Mouse (Mus musculus) spleen, adult 2 months (tissue): ENCODE results near the gene Rrp8. TPM values are rescaled to one million over a fixed set of nuclear protein-coding genes. Genes with fewer than 3 reads are reported as not detected.

Experiments
- DNase-seq, 2 experiments: peaks; one replicate each; pipeline versions ENCODE4 v3.0.0 to v3.0.0-alpha.2; 2012 to 2021; ENCODE audit warnings: low spot score in 2 of 2, low read depth in 1 of 2
- H3K27ac ChIP-seq: fragments of 200-500 bp; 2 replicates; pipeline ENCODE4 v1.5.1; 2012; ENCODE audit warnings: low read length, inconsistent platforms; ENCODE audit not compliant: insufficient read depth
- H3K27me3 ChIP-seq: fragments of 200-500 bp; 2 replicates; pipeline ENCODE4 v1.6.1; 2012; ENCODE audit warnings: mild to moderate bottlenecking, moderate library complexity, low read length, inconsistent platforms; ENCODE audit not compliant: control insufficient read depth, insufficient read depth
- H3K36me3 ChIP-seq: fragments of 200-500 bp; 2 replicates; pipeline ENCODE4 v1.6.1; 2012; ENCODE audit warnings: mild to moderate bottlenecking, low read length, inconsistent platforms; ENCODE audit not compliant: control insufficient read depth, insufficient read depth
- H3K4me1 ChIP-seq: fragments of 200-500 bp; 2 replicates; pipeline ENCODE4 v1.6.1; 2011; ENCODE audit warnings: inconsistent platforms; ENCODE audit not compliant: control insufficient read depth, insufficient read depth, insufficient read length
- H3K4me3 ChIP-seq: fragments of 200-500 bp; 2 replicates; pipeline ENCODE4 v1.5.1; 2011; ENCODE audit warnings: mild to moderate bottlenecking, inconsistent platforms; ENCODE audit not compliant: insufficient read depth, insufficient read length; ENCODE audit errors: extremely low read depth
- CTCF ChIP-seq: fragments of 200-500 bp; IDR thresholded peaks from 2 replicates; pipeline ENCODE4 v1.5.1; 2011; ENCODE audit warnings: mild to moderate bottlenecking, inconsistent platforms; ENCODE audit not compliant: insufficient read depth, insufficient read length, insufficient replicate concordance; ENCODE audit errors: extremely low read depth
- POLR2A ChIP-seq: fragments of 200-500 bp; IDR thresholded peaks from 2 replicates; pipeline ENCODE4 v1.6.1; 2011; ENCODE audit warnings: low read depth, low read length, inconsistent platforms
- whole genome bisulfite sequencing: fragments of 180-500 bp; shearing (Covaris S2); methylation state at CpG from one replicate; pipeline ENCODE4 v1.1.7; 2018; 5-methylcytosine and 5-hydroxymethylcytosine counted together
- polyA plus RNA-seq: library from polyadenylated mRNA; depleted of rRNA; stranded (reverse); fragments of >200 nt; gene quantifications from 2 replicates; pipeline ENCODE4 v1.2.3, GENCODE M21; 2012; rRNA removed

The Rrp8 gene
- polyA plus RNA-seq, 1 experiment: 6.1 TPM

GRCm38 (mm10) chr7:105708733-105709132, 28.5 kb downstream of the Rrp8 start:
- 86% methylated on average over 5 of the region's 5 CpGs for WGBS
- DNase-seq: no peak
- Histone ChIP-seq H3K27ac (no peak overlapping the region), H3K36me3 (no peaks in the 10 kb centered on the region), H3K27me3 (no peaks in the 10 kb centered on the region), H3K4me1 (no peaks in the 10 kb centered on the region), H3K4me3 (no peak overlapping the region)
- no peak for TF ChIP-seq CTCF
- no peak for TF ChIP-seq POLR2A

DNA sequence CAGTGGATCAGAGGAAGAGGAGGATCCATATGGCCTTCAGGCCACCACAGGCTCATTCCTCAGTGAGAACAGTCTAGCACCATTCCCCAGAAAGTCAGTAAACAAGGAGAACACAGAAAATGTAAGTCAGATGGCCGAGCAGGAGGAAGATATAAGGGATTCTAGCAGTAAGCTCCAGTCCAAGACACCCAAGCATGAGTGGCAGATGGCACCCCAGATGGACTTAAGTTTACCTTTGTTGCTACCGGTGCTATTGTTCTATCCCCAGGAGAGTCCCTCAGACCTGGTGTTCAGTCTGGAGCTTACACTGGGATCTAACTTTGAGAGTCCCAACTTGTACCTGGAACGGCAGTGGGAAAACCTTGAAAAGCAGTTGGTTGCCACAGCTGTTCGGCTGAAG, 33.4 kb downstream of the Rrp8 start:
- TF ChIP-seq POLR2A: no peak
- TF ChIP-seq CTCF: no peak
- Histone ChIP-seq H3K4me3 (no peak overlapping the region), H3K27ac (no peak overlapping the region), H3K36me3 (no peaks in the 10 kb centered on the region), H3K27me3 (no peaks in the 10 kb centered on the region), H3K4me1 (no peaks in the 10 kb centered on the region)
- WGBS: 89% methylated on average over 4 of the region's 4 CpGs
- DNase-seq: no peak

DNA sequence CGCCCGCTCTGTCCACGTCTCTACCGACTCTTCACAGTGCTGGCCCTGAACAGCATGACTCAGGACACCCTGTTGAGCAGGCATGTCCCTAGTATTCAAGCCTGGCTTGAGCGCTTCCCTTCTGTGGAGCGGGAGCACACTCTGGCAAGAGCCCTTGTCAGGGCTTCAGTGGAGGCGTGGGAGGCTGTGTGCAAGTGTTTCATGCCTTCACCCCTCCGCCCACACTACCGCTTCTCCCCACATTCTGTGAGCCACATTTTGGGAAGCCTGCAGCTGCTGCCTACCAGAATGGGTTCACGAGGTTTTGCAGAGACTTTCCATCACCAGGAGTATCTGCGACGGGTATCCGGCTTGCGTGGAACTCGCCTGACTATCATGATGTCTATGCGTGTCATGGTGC, 34.0 kb downstream of the Rrp8 start:
- Histone ChIP-seq H3K4me3 (no peak overlapping the region), H3K27me3 (no peaks in the 10 kb centered on the region), H3K36me3 (no peaks in the 10 kb centered on the region), H3K4me1 (no peaks in the 10 kb centered on the region), H3K27ac (no peak overlapping the region)
- DNase-seq: no peak
- WGBS: 87% methylated on average over 16 of the region's 16 CpGs
- TF ChIP-seq POLR2A: no peak
- no peak for TF ChIP-seq CTCF

GRCm38 (mm10) chr7:105690875-105691274, 46.3 kb downstream of the Rrp8 start:
- no peak overlapping the region for H3K4me3 ChIP-seq
- H3K36me3 ChIP-seq: no peaks in the 10 kb centered on the region
- WGBS: 11% methylated on average over 1 of the region's 1 CpGs
- H3K27ac ChIP-seq: no peak overlapping the region
- H3K4me1 ChIP-seq: no peaks in the 10 kb centered on the region
- no peak for TF ChIP-seq POLR2A
- no peak for TF ChIP-seq CTCF
- DNase-seq: no peak
- H3K27me3 ChIP-seq: no peaks in the 10 kb centered on the region

DNA sequence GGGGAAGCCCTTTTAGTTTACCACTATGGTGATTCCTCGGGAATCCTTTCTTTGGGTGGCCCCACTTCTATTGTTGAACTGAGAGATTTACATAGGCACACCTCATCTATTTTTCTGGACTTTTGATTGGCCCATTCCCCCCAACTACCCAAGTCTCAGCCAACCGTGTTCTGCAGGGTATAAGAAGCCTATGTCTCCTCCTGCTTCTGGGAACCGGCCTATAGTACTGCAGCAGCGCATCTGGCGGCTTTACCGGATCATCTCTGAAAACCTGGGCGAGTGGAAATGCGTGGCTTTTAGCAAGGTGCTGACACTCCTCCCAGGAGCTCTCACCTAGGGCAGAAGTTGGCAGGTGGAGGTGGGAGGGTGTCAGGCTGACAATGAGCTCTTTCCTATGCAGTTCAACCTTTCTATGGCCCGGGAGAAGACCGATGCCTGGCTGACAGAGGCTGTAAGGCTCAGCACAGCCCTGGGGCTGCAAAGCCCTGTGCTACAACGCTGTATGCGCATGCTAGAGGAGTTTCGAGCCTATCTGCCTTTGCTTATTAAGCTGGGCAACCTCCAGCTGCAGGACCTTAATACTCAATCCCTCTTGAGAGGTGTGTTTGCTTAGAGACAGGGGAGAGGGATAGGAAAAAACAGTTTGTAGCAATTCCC, 51.5 kb downstream of the Rrp8 start:
- no peak for DNase-seq
- H3K4me3 ChIP-seq: no peak overlapping the region
- H3K4me1 ChIP-seq: no peaks in the 10 kb centered on the region
- H3K27me3 ChIP-seq: no peaks in the 10 kb centered on the region
- H3K27ac ChIP-seq: no peak overlapping the region
- TF ChIP-seq CTCF (no peak), POLR2A (no peak)
- 58% methylated on average over 13 of the region's 13 CpGs for WGBS
- no peaks in the 10 kb centered on the region for H3K36me3 ChIP-seq

Other genes starting within 250 kb of the Rrp8 start
- 20.3 and 23.9 TPM in 2 replicates for gene Smpd1, start 183.0 kb downstream of the Rrp8 start, polyA plus RNA-seq
- 9.9 and 12.7 TPM in 2 replicates for gene Apbb1, start 155.7 kb downstream of the Rrp8 start, polyA plus RNA-seq
- 0.37 and 0.61 TPM in 2 replicates for gene Hpx, start 137.2 kb downstream of the Rrp8 start, polyA plus RNA-seq
- 25.4 and 35.1 TPM in 2 replicates for gene Trim3, start 103.8 kb downstream of the Rrp8 start, polyA plus RNA-seq
- 87.3 and 118 TPM in 2 replicates for gene Timm10b, start 97.3 kb downstream of the Rrp8 start, polyA plus RNA-seq
- gene Arfip2, start 97.0 kb downstream of the Rrp8 start, polyA plus RNA-seq: 38.1 and 38.3 TPM in 2 replicates
- 155 and 230 TPM in 2 replicates for gene Gm45799, start 96.8 kb downstream of the Rrp8 start, polyA plus RNA-seq
- 1.4 and 2.3 TPM in 2 replicates for gene Dnhd1, start 86.6 kb downstream of the Rrp8 start, polyA plus RNA-seq
- gene Ilk, start 793 bp downstream of the Rrp8 start, polyA plus RNA-seq: 89.5 and 90.1 TPM in 2 replicates
- gene Taf10, start 7.0 kb upstream of the Rrp8 start, polyA plus RNA-seq: 282 and 451 TPM in 2 replicates
- 83.3 and 87.4 TPM in 2 replicates for gene Tpp1, start 14.8 kb upstream of the Rrp8 start, polyA plus RNA-seq
- 6.7 and 7.4 TPM in 2 replicates for gene Dchs1, start 50.3 kb upstream of the Rrp8 start, polyA plus RNA-seq
- gene Mrpl17, start 73.7 kb upstream of the Rrp8 start, polyA plus RNA-seq: 107 and 109 TPM in 2 replicates
- 7.1 and 8.3 TPM in 2 replicates for gene Gm4070, start 216.6 kb upstream of the Rrp8 start, polyA plus RNA-seq